Mouse (Mus musculus) limb, embryonic 10.5 days (tissue): ENCODE results near the gene Dock3. TPM values are rescaled to one million over a fixed set of nuclear protein-coding genes. Genes with fewer than 3 reads are reported as not detected.
A peak's percentile ranks its signal among the peaks of the same experiment; 100 is the strongest.

Source experiments
- DNase-seq: peaks from one replicate; pipeline ENCODE4 v3.0.0-alpha.2; 2017; ENCODE audit warnings: low spot score
- H3K27ac ChIP-seq: fragments of 300-500 bp; sonication (generic); 2 replicates; pipeline ENCODE4 v1.5.1; 2016; ENCODE audit warnings: mild to moderate bottlenecking
- H3K27me3 ChIP-seq: fragments of 300-500 bp; sonication (generic); 2 replicates; pipeline ENCODE4 v1.6.1; 2016; ENCODE audit warnings: low read depth, mild to moderate bottlenecking; ENCODE audit not compliant: poor library complexity, severe bottlenecking
- H3K36me3 ChIP-seq: fragments of 300-500 bp; sonication (generic); 2 replicates; pipeline ENCODE4 v1.6.1; 2016; ENCODE audit warnings: mild to moderate bottlenecking, moderate library complexity
- H3K4me1 ChIP-seq: fragments of 300-500 bp; sonication (generic); 2 replicates; pipeline ENCODE4 v1.6.1; 2016
- H3K4me3 ChIP-seq: fragments of 300-500 bp; sonication (generic); 2 replicates; pipeline ENCODE4 v1.5.1; 2016; ENCODE audit warnings: mild to moderate bottlenecking, moderate library complexity
- H3K9me3 ChIP-seq: fragments of 300-500 bp; sonication (generic); replicated peaks from 2 replicates; pipeline ENCODE4 v1.6.1; 2016; ENCODE audit warnings: mild to moderate bottlenecking
- WGBS: fragments of 180-500 bp; shearing (Covaris S2); methylation state at CpG from one replicate; pipeline ENCODE4 v1.1.7; 2016; 5-methylcytosine and 5-hydroxymethylcytosine counted together
- polyA plus RNA-seq: library from polyadenylated mRNA; unstranded; fragments of >200 nt; fragmentation: Nextera tagmentation; extraction: Ambion mirVana; gene quantifications from 2 replicates; pipeline ENCODE4 v1.2.1, GENCODE M21; 2016

The Dock3 gene
- polyA plus RNA-seq, result 0.76 and 0.85 TPM in 2 replicates

- peaks cover 97% of the 10 kb centered on the region for H3K27me3 ChIP-seq
- H3K36me3 ChIP-seq, result no peaks in the 10 kb centered on the region
- H3K9me3 ChIP-seq, result no peaks in the 10 kb centered on the region
- H3K4me3 ChIP-seq, result peak within 1 kb of the TSS; percentile 69
- DNase-seq, result peak; percentile 71
- H3K27ac ChIP-seq, result peak within 1 kb of the TSS; percentile 59
- peaks cover 12% of the 10 kb centered on the region for H3K4me1 ChIP-seq
- WGBS, result under 1% methylated on average over 87 of the region's 87 CpGs
Observed at GRCm38 (mm10) chr9:107231539-107232139, at the start of gene Dock3. Gene Dock3 (minus strand): TSS chr9:107231909.

GRCm38 (mm10) chr9:107280322-107281027 is 48.8 kb upstream of the Dock3 start:
- no peak for DNase-seq
- Histone ChIP-seq H3K4me1 (peaks cover 35% of the 10 kb centered on the region), H3K27me3 (no peaks in the 10 kb centered on the region), H3K36me3 (no peaks in the 10 kb centered on the region), H3K4me3 (peak overlapping the region; percentile 24; the same call in 1 of the 2 replicates), H3K27ac (peak overlapping the region; percentile 77), H3K9me3 (no peaks in the 10 kb centered on the region)
- WGBS, result 49% methylated on average over 13 of the region's 13 CpGs

- Histone ChIP-seq H3K4me1 (peaks cover 28% of the 10 kb centered on the region), H3K4me3 (peak overlapping the region; percentile 24; the same call in 1 of the 2 replicates), H3K27ac (peak overlapping the region; percentile 77), H3K9me3 (no peaks in the 10 kb centered on the region), H3K27me3 (no peaks in the 10 kb centered on the region), H3K36me3 (no peaks in the 10 kb centered on the region)
- WGBS, result 15% methylated on average over 16 of the region's 16 CpGs
- DNase-seq, result peak; percentile 60
Observed at GRCm38 (mm10) chr9:107279378-107280321, 47.9 kb upstream of the Dock3 start.

DNA sequence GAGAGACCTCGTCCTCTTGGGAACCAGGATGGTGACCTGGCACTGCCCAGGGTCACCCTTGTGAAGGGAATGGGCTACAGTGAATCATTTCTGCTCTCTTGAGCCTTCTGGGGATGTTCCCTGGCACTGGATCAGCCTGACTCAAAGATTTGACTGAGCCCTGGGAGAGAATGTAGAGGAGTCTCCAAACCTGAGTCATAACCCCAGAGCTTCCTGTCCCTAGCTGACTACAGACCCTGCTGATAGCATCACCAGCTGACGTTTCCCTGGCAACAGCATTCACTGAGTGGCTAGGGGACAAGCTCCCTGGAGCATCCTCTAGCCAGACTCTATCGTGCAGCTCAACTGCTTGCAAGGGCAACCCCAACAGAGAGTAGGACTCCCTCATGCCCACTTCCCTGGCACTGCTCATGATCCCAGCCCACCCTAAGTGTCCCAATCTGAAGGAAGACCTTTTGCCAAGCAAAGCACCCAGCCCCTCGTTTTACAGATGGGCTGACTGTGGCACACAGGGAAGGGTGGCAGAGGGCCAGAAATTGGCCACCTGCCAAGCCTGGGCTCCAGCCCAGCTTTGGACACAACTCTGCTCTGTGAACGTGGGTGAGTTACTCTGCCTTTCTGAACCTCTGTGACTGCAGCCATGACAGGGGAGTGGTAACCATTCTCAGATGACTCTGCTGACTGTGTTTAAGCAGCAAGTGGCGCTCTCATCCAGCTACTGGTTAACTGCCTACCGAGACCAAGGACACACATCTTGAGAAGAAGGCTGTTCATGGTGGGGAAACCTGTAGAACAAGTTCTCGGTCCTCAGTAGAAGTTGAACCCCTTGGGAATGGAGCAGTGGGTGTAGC is 47.0 kb upstream of the Dock3 start:
- Histone ChIP-seq H3K36me3 (no peaks in the 10 kb centered on the region), H3K9me3 (no peaks in the 10 kb centered on the region), H3K27me3 (no peaks in the 10 kb centered on the region), H3K4me3 (no peak overlapping the region), H3K27ac (0 out of 2 replicates have a peak overlapping the region, but pooled peaks have one; percentile 25), H3K4me1 (peaks cover 35% of the 10 kb centered on the region)
- WGBS, result 60% methylated on average over 8 of the region's 8 CpGs
- DNase-seq, result no peak

GRCm38 (mm10) chr9:107278126-107278525 is 46.4 kb upstream of the Dock3 start:
- no peak for DNase-seq
- 47% methylated on average over 4 of the region's 4 CpGs for WGBS
- H3K36me3 ChIP-seq, result no peaks in the 10 kb centered on the region
- H3K27ac ChIP-seq, result no peak overlapping the region
- H3K27me3 ChIP-seq, result no peaks in the 10 kb centered on the region
- no peaks in the 10 kb centered on the region for H3K9me3 ChIP-seq
- peaks cover 35% of the 10 kb centered on the region for H3K4me1 ChIP-seq
- H3K4me3 ChIP-seq, result no peak overlapping the region

- Histone ChIP-seq H3K4me3 (no peak overlapping the region), H3K4me1 (peaks cover 35% of the 10 kb centered on the region), H3K9me3 (no peaks in the 10 kb centered on the region), H3K36me3 (no peaks in the 10 kb centered on the region), H3K27ac (no peak overlapping the region), H3K27me3 (no peaks in the 10 kb centered on the region)
- no peak for DNase-seq
- 89% methylated on average over 7 of the region's 7 CpGs for WGBS
Observed at GRCm38 (mm10) chr9:107277603-107278002, 45.9 kb upstream of the Dock3 start.

DNA sequence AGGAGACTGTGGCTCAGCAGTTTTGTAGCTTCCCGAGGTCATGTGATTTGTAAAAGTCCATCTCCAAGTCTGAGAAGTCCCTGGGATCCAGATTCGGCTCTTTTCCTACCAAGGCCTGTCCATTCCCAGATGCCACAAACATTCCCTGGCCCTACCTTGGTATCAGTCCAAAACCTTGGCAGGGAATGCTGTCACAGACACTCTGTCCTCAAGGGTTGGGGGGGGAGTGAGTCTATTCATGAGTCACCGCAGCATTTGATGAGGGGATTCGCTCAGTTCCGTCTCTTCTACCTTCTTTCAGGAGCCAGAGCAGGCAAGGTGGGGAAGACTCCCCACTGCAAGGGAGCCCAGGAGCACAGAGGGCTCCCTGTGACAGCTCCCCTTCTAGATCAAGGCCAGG is 44.0 kb upstream of the Dock3 start:
- Histone ChIP-seq H3K27me3 (no peaks in the 10 kb centered on the region), H3K4me3 (no peak overlapping the region), H3K9me3 (no peaks in the 10 kb centered on the region), H3K36me3 (no peaks in the 10 kb centered on the region), H3K27ac (no peak overlapping the region), H3K4me1 (peaks cover 37% of the 10 kb centered on the region)
- WGBS, result 87% methylated on average over 5 of the region's 5 CpGs
- DNase-seq, result no peak

- Histone ChIP-seq H3K4me1 (peaks cover 28% of the 10 kb centered on the region), H3K27me3 (no peaks in the 10 kb centered on the region), H3K9me3 (no peaks in the 10 kb centered on the region), H3K4me3 (no peak overlapping the region), H3K36me3 (no peaks in the 10 kb centered on the region), H3K27ac (no peak overlapping the region)
- DNase-seq, result no peak
- 66% methylated on average over 6 of the region's 6 CpGs for WGBS
Observed at GRCm38 (mm10) chr9:107274751-107275150, 43.0 kb upstream of the Dock3 start.

DNA sequence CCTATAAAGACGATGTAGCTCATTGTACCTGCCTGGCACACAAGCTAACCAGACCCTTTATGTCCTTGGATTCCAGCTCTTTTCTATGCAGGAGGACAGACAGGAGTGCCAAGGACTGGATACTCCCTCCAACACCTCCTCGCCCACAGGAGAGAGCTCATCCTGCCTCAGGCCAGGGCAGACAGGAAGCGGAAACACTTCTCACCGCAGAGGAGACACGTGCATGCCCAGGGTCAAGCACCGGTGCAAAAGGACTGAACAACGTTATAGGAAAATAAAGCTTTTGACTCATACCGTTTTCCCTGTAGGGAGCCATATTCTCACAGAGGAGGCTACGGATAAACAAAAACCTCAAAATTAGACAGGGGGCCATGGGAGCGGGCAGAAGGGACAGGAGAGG is 41.5 kb upstream of the Dock3 start:
- H3K27me3 ChIP-seq, result no peaks in the 10 kb centered on the region
- no peak overlapping the region for H3K4me3 ChIP-seq
- no peak overlapping the region for H3K27ac ChIP-seq
- WGBS, result 79% methylated on average over 10 of the region's 10 CpGs
- no peak for DNase-seq
- H3K36me3 ChIP-seq, result no peaks in the 10 kb centered on the region
- H3K9me3 ChIP-seq, result no peaks in the 10 kb centered on the region
- H3K4me1 ChIP-seq, result peaks cover 13% of the 10 kb centered on the region

DNA sequence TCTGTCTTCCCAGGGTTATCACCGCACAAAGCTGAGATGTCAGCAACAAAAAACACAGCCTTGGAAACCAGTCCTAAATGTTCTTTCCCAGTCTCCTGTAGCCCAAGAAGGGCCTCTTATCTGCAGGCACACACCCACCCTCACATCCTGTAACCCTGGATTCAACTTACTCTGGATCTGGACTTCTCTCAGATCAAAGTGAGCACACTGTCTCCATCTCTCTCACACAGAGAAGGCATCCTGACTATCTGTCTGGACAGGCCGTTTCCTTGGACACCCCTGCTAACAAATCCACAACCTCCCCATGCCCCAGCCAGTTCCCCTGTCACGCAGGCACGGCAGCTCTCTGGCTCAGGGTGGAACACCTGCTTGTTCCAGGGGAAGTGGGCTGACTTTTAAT is 40.6 kb upstream of the Dock3 start:
- 62% methylated on average over 4 of the region's 4 CpGs for WGBS
- no peak overlapping the region for H3K4me3 ChIP-seq
- H3K9me3 ChIP-seq, result no peaks in the 10 kb centered on the region
- H3K4me1 ChIP-seq, result peaks cover 15% of the 10 kb centered on the region; the same call in 1 of the 2 replicates
- H3K27ac ChIP-seq, result no peak overlapping the region
- DNase-seq, result no peak
- H3K36me3 ChIP-seq, result no peaks in the 10 kb centered on the region
- no peaks in the 10 kb centered on the region for H3K27me3 ChIP-seq

DNA sequence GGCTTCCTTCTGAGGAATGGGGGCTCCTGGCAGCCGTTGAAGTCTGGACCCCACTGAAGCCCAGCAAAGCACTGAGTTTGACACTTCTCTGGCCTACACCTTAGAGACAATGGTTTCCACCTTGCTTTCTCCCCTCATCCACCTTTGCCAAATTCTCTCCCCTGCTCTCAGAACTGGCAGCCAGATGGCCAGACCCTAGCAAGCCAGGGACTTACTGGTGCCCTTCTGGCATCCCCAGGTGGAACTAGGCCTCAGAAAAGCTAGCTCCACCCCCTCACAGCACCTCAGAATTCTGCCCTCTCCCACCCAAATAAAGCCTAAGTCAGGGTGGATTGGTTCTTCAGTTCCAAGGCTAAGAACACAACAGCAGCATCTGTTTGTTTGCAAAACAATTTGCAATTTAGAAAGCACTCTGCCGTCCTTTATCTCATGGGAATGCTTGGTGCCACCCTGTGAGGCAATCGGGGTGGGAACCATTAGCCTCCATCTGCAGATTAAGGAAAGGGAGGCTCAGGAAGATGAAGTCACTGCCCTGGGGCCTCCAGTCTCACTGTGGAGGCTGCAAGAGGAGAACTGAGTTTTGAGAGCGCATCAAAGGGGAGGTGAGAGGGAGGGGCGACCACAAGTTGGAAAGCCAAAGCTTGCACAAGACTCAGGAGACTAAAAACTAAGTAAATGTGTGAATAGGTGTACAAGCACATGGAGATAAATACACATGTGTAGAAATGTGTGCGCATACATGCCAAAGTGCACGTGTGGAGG is 39.6 kb upstream of the Dock3 start:
- DNase-seq, result no peak
- 78% methylated on average over 7 of the region's 7 CpGs for WGBS
- no peaks in the 10 kb centered on the region for H3K36me3 ChIP-seq
- H3K27me3 ChIP-seq, result no peaks in the 10 kb centered on the region
- H3K4me3 ChIP-seq, result no peak overlapping the region
- H3K4me1 ChIP-seq, result peaks cover 15% of the 10 kb centered on the region; the same call in 1 of the 2 replicates
- no peak overlapping the region for H3K27ac ChIP-seq
- H3K9me3 ChIP-seq, result no peaks in the 10 kb centered on the region
